Mouse (Mus musculus): Measurements from ENCODE around the gene Dpm2. TPM values are rescaled to one million over a fixed set of nuclear protein-coding genes. Genes with fewer than 3 reads are reported as not detected.
A peak's percentile ranks its signal among the peaks of the same experiment; 100 is the strongest.

Dpm2 gene
- total RNA-seq, 2 experiments from 2014 or later, result 11.7 to 12.6 TPM

DNA sequence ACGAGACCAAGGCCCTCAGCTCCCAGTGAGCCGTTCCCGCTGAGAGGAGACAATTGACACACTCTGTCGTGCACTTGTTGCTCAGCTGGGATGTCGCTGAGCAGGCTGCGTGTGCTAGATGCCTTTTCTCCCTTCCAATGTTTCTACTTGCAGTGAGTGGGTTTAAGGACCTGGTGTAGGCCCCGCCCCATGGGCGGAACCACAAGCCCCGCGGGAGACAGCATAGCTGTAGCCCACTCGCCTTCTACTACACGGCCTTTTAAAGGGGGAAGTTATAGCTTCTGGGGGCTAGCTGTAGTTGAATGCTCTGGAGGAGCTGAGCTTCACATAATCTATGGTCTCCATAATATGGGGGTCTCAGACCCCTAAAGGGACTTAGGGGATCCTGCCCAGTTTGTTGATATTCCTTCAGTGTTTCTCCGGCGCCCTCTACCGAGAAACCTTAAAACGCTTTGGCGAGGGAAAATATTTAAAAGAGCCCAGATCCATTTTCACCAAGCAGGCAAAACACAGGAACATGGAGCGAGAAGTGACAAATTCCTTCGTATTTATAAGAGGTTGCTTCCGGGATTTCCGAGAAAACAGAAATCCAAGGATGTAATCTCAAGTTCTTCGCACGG is 40.1 kb downstream of the Dpm2 start:
- no peak for DNase-seq

DNA sequence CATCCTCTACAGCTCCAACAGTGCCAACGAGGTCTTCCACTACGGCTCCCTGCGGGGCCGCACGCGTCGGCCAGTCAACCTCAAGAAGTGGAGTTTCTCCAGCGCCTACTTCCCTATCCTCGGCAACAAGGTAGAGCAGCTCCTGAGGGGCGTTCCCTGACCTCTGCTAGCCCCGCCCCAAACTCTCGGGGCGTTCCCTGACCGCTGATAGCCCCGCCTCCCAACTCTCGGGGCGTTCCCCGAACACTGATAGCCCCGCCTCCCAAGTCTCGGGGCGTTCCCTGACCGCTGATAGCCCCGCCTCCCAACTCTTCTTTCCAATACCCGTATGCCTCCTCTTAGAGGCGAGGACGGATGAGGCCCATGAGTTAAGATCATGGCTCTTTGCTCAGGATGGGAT is 41.6 kb downstream of the Dpm2 start:
- DNase-seq, result no peak

DNA sequence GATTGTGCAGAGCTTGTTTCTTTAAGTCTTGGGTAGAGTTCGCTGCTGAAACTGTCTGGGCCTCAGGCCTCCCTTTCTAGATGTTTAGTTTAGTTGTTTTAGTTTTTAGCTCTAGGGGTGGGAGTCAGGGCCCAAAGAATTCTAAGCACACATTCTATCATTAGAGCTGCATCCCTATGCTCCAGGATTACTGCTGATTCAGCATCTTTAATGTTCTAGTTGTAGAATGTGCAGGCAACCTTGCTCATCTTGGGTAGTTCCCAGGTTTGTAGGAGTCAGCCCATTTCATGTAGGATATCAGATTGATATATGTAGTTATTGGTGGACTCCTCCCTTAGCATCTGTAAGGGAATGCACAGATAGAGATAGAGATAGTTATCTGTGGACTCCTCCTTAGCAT is 46.5 kb downstream of the Dpm2 start:
- no peak for DNase-seq

DNA sequence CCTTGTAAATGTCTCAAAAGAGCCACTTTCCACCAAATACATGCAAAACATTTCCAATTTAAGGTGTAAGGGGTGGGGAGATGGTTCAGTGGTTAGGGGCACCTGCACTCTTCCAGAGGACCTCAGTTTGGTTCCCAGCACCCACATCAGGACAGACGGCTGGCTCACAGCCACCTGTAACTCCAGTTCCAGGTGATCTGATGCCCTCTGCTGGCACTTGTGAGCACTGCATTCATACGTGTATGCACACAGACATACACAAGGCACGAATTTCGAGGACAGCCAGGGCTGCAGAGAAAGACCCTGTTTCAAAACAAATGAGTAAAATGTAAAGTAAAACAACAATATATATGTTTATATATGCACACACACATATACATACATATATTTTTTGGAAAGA is 46.9 kb downstream of the Dpm2 start:
- DNase-seq, result no peak

DNA sequence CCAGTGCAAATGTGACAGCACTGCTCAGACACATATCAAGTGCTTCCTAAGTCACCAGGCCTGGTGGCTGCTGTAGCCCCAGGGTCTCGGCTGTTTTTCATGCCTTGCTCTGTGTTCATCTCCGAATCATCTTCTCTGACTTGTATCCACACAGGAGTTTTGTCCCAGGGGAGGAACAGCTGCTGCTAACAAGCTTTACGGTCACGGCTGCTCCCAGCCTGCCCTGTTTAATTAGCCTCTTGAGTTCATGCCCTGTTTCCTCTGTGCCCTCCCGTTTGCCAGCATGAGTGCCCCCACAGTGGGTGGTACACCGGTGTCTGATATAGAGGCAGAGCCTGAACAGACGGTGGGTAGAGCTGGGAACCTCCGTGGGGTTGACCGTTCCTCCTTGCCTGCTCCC is 47.4 kb downstream of the Dpm2 start:
- no peak for DNase-seq

DNA sequence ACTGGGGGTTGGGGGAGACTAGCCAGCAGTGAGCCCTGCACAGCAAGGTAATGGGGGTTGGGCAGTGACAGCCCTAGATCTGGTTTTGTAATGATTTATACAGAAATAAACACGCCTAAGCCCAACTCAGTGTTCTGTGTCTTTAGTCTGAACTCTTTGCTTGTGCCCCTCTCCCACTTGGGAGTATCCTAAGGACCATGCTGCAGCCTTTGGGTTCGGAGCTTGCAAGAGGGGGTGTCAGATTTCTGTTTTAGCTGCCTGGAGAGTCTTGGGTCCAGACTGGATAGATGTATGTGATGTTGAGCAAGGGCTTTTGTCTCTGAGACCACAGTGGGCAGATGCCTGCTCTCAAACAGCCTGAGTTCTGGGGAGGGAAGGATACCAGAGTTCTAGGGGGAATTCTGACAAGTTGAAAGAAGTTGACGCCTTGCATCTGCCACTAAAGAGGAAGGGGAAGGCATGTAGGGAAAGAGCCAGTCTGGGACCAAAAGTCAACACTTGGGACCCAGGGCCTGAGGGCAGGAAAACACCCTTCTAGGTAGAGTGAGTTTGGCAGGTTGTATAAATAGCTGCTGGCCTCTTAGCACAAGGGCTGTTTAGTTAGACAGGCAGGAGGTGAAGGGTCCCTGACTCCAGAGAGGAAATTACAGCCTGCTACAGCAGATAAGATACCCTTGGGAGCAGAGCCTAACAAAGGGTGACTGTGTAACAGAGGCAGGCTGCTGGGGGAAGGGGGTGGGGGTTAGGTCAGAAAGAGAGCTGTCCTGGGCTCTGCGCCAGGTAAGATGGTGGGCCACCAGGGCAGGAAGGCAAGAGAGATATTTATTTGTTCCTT is 50.2 kb downstream of the Dpm2 start:
- peak; percentile 63 for DNase-seq

DNA sequence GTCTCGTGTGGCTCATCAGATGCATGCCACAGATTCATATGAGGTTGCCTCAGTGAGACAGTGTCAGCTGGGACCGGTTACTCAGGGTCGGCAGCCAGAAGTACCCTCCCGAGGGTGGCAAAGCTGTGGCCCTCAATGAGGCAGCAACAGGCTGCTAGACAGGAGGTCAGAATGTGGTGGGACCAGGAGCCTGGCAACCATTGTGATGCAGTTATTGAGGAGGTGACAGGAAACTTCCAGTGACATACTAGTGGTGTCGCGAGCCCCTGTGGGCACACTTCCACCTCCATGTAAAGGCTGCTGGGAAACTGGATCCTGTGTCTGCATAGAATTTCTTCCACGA is 50.8 kb downstream of the Dpm2 start, which contains the start of gene Ak1:
Gene Ak1 (plus strand): TSS at position 242 of the 343 bp plus-strand sequence.
- DNase-seq, result no peak

Other genes starting within 250 kb of the Dpm2 start
- 10 to 100 TPM; 25.1 to 27.7 TPM for gene Ciz1, start 218.5 kb upstream of the Dpm2 start, total RNA-seq (2021)
- 1 to 10 TPM; 6.0 to 8.7 TPM for gene Dnm1, start 217.5 kb upstream of the Dpm2 start, total RNA-seq (2021)
- 10 to 100 TPM; 35.2 to 39.7 TPM for gene 1110008P14Rik, start 188.9 kb upstream of the Dpm2 start, total RNA-seq (2021)
- 1 to 10 TPM; 1.4 to 2.1 TPM for gene Lcn2, start 182.6 kb upstream of the Dpm2 start, total RNA-seq (2021)
- gene Ptges2, start 175.0 kb upstream of the Dpm2 start, total RNA-seq (2021), result 10 to 100 TPM; 42.2 to 49.3 TPM
- gene Naif1, start 120.4 kb upstream of the Dpm2 start, total RNA-seq (2021), result 1 to 10 TPM; 1.6 to 2.0 TPM
- gene Slc25a25, start 119.4 kb upstream of the Dpm2 start, total RNA-seq (2021), result 10 to 100 TPM; 19.2 to 68.3 TPM
- gene Fam102a, start 35.5 kb upstream of the Dpm2 start, total RNA-seq (2021), result 1 to 10 TPM; 2.4 to 2.9 TPM
- gene Pip5kl1, start 3.9 kb downstream of the Dpm2 start, total RNA-seq (2021), result not detected
- gene 9430097D07Rik, start 4.8 kb downstream of the Dpm2 start, total RNA-seq (2021), result not detected
- gene St6galnac4, start 16.2 kb downstream of the Dpm2 start, total RNA-seq (2021), result 10 to 100 TPM; 24.6 to 29.2 TPM
- 10 to 100 TPM; 37.3 to 42.6 TPM for gene St6galnac6, start 28.9 kb downstream of the Dpm2 start, total RNA-seq (2021)
- 1,000 to 10,000 TPM; 1,680 to 2,125 TPM for gene Ak1, start 50.9 kb downstream of the Dpm2 start, total RNA-seq (2021)
- 10 to 100 TPM; 28.0 to 30.7 TPM for gene Eng, start 75.7 kb downstream of the Dpm2 start, total RNA-seq (2021)
- 1 to 10 TPM; 3.9 to 4.7 TPM for gene Fpgs, start 133.3 kb downstream of the Dpm2 start, total RNA-seq (2021)
- gene Cdk9, start 142.2 kb downstream of the Dpm2 start, total RNA-seq (2021), result 10 to 100 TPM; 17.2 to 20.0 TPM
- gene Sh2d3c, start 150.2 kb downstream of the Dpm2 start, total RNA-seq (2021), result 1 to 10 TPM; 4.2 to 8.4 TPM
- not detected for gene 6330409D20Rik, start 170.2 kb downstream of the Dpm2 start, total RNA-seq (2021)
- gene Tor2a, start 186.4 kb downstream of the Dpm2 start, total RNA-seq (2021), result 1 to 10 TPM; 4.9 to 5.7 TPM
- gene Ttc16, start 204.8 kb downstream of the Dpm2 start, total RNA-seq (2021), result not detected
- gene Ptrh1, start 204.9 kb downstream of the Dpm2 start, total RNA-seq (2021), result 1 to 10 TPM; 2.0 to 2.9 TPM
- not detected for gene Cfap157, start 213.6 kb downstream of the Dpm2 start, total RNA-seq (2021)